In the genomic region with DNA sequence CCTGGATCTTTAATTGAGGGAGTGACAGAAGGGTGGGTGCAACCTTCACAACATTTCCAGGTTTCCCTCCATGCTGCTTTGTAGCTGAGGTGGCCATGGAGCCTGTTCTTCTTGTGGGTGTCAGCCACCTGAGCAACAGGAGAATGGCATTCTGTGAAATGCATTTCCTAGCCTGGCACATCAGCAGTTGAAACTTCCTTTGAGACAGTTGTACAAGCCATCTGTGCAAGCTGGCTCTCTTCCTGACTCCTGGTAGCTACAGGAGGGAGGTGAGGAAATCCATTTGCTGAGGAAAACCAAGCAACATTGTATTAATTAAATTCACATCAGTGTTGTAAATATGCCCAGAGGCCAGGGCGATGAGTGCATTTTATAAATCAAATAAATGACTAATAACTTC, we compare ENCODE assay signal across 11 mouse cellular contexts.
DNase-seq lines count a peak whose midpoint lies in the region; ATAC-seq and TF ChIP-seq lines count a peak whose summit lies in the region.
"Had no signal": no experiment of that assay in that cellular context is flagged by ENCODE, and none has a peak within 500 bp of the region (broad histone marks: within the 10 kb centered on the region; RNA-seq: fewer than 3 reads in every experiment).

No protein-coding gene starts in this region.

- no peak overlapping the region for H3K4me2 ChIP-seq in forebrain, postnatal 0 days (ENCODE audit: low read depth)
- H3K4me2 ChIP-seq: liver, embryonic 15.5 days had no signal

- no peak overlapping the region for H3K4me3 ChIP-seq in forebrain, postnatal 0 days (ENCODE audit: low read depth, low read length)
- H3K4me3 ChIP-seq: liver, embryonic 15.5 days had no signal

- no peaks in the 10 kb centered on the region for H3K27me3 ChIP-seq in forebrain, postnatal 0 days (ENCODE audit: insufficient read depth, low read length)
- H3K27me3 ChIP-seq: liver, embryonic 15.5 days had no signal

- peak; percentile 77 for ATAC-seq in forebrain, postnatal 0 days
- ATAC-seq: activated CD4-positive, CD25-positive, alpha-beta regulatory T cell, adult 4 months had no signal

- H3K9me3 ChIP-seq in forebrain, postnatal 0 days (ENCODE audit: low read length), result no peaks in the 10 kb centered on the region
- H3K9me3 ChIP-seq: liver, embryonic 15.5 days had no signal

- TF ChIP-seq CTCF in forebrain, postnatal 0 days (IDR thresholded peaks at IDR 0.05; ENCODE audit: low read depth), result no peak

- no peak overlapping the region for H3K27ac ChIP-seq in forebrain, postnatal 0 days (ENCODE audit: low read depth, low read length)
- H3K27ac ChIP-seq: liver, embryonic 15.5 days had no signal

- H3K36me3 ChIP-seq in forebrain, postnatal 0 days (ENCODE audit: insufficient read depth), result no peaks in the 10 kb centered on the region
- H3K36me3 ChIP-seq: liver, embryonic 15.5 days had no signal

- 0 out of 2 replicates have a peak, but pooled peaks cover 2% of the 10 kb centered on the region for H3K4me1 ChIP-seq in forebrain, postnatal 0 days (ENCODE audit: insufficient read depth)
- H3K4me1 ChIP-seq: liver, embryonic 15.5 days had no signal

- peak; percentile 0 for DNase-seq in lung, postnatal 25 days (ENCODE audit: low spot score)
- DNase-seq in lung, adult 18-20 months, result no peak
- peak; percentile 83 for DNase-seq in forebrain, postnatal 0 days
- peak; percentile 53 to 58 for DNase-seq in left cerebral cortex, adult 18-20 months (ENCODE audit: low spot score in 2 of 2)
- no peak for DNase-seq in embryo, embryonic 10.5 days (ENCODE audit: low spot score)
- no peak for DNase-seq in thymus, postnatal 0 days (ENCODE audit: low spot score)
- DNase-seq in thymus, postnatal 10 days (ENCODE audit: low spot score in 2 of 2), result no peak
- DNase-seq: kidney, adult 18-20 months; retina, postnatal 1 day had no signal

- H3K9ac ChIP-seq in forebrain, postnatal 0 days, result no peak overlapping the region
- H3K9ac ChIP-seq: liver, embryonic 15.5 days had no signal

- 70% methylated on average over 1 of the region's 1 CpGs for WGBS in forebrain, postnatal 0 days

Comparison
In these comparisons a context has a peak if more than half of its experiments do, and no peak if none do; other contexts are left out.
1. DNase-seq: peak in lung, postnatal 25 days (single experiment), forebrain, postnatal 0 days (single experiment) and left cerebral cortex, adult 18-20 months (2 of 2); none in lung, adult 18-20 months (0 of 2), embryo, embryonic 10.5 days (single experiment), thymus, postnatal 0 days (single experiment) and thymus, postnatal 10 days (0 of 2).